Mouse (Mus musculus) limb, embryonic 14.5 days (tissue): ENCODE measurements around the gene Il5ra. TPM values are rescaled to one million over a fixed set of nuclear protein-coding genes. Genes with fewer than 3 reads are reported as not detected.

Source experiments
- ATAC-seq: fragments of 200-750 bp; cut with Nextera tagmentation; 2 replicates; pipeline ENCODE4 v1.8.0; 2017; ENCODE audit warnings: low read depth, moderate number of reproducible peaks, moderate TSS enrichment; ENCODE audit not compliant: low FRiP score
- DNase-seq: peaks from one replicate; pipeline ENCODE4 v3.0.0-alpha.2; 2015; ENCODE audit warnings: low spot score
- H3K27ac ChIP-seq: fragments of 300-500 bp; sonication (generic); replicated peaks from 2 replicates; pipeline ENCODE4 v1.5.1; 2014; ENCODE audit warnings: low read depth, mild to moderate bottlenecking, low read length, moderate library complexity, mixed read lengths
- H3K27me3 ChIP-seq: fragments of 300-500 bp; sonication (generic); 2 replicates; pipeline ENCODE4 v1.6.1; 2014; ENCODE audit warnings: low read length, mixed read lengths; ENCODE audit not compliant: control insufficient read depth, insufficient read depth
- H3K36me3 ChIP-seq: fragments of 300-500 bp; sonication (generic); 2 replicates; pipeline ENCODE4 v1.6.1; 2014; ENCODE audit warnings: mild to moderate bottlenecking, low read length, moderate library complexity, mixed read lengths; ENCODE audit not compliant: control insufficient read depth, insufficient read depth
- H3K4me1 ChIP-seq: fragments of 300-500 bp; sonication (generic); 2 replicates; pipeline ENCODE4 v1.6.1; 2014; ENCODE audit warnings: antibody characterized with exemption, low read length, mixed read lengths; ENCODE audit not compliant: control insufficient read depth, insufficient read depth
- H3K4me2 ChIP-seq: fragments of 300-500 bp; sonication (generic); replicated peaks from 2 replicates; pipeline ENCODE4 v1.6.1; 2014; ENCODE audit warnings: low read depth, mild to moderate bottlenecking, low read length, moderate library complexity; ENCODE audit not compliant: severe bottlenecking
- H3K4me3 ChIP-seq: fragments of 300-500 bp; sonication (generic); replicated peaks from 2 replicates; pipeline ENCODE4 v1.5.1; 2014; ENCODE audit warnings: low read length
- H3K9ac ChIP-seq: fragments of 300-500 bp; sonication (generic); 2 replicates; pipeline ENCODE4 v1.6.1; 2014; ENCODE audit warnings: mild to moderate bottlenecking, low read depth, low read length, moderate library complexity; ENCODE audit not compliant: severe bottlenecking
- H3K9me3 ChIP-seq: fragments of 300-500 bp; sonication (generic); 2 replicates; pipeline ENCODE4 v1.6.1; 2016; ENCODE audit warnings: low read length; ENCODE audit not compliant: control insufficient read depth
- POLR2A ChIP-seq: fragments of 200-500 bp; IDR thresholded peaks from 2 replicates; pipeline ENCODE4 v1.8.0; 2012; ENCODE audit warnings: inconsistent platforms, mild to moderate bottlenecking, moderate library complexity, borderline replicate concordance; ENCODE audit not compliant: insufficient read depth, insufficient read length; ENCODE audit errors: extremely low read depth
- WGBS: fragments of 180-500 bp; shearing (Covaris S2); extraction: QIAGEN DNeasy Blood & Tissue Kit; methylation state at CpG from one replicate; pipeline ENCODE4 v1.1.7; 2014; 5-methylcytosine and 5-hydroxymethylcytosine counted together
- polyA plus RNA-seq, 2 experiments: library from polyadenylated mRNA; depleted of rRNA in 1 of 2; stranded (reverse) in 1 of 2; unstranded in 1 of 2; fragments of >200 nt; fragmentation: Nextera tagmentation in 1 of 2; extraction: Ambion mirVana in 1 of 2; gene quantifications; 2 replicates each; pipeline versions ENCODE4 v1.2.1 to v1.2.3; 2012 to 2014

Il5ra gene
- polyA plus RNA-seq, 2 experiments: 0.09 to 0.41 TPM

GRCm38 (mm10) chr6:106766774-106767173, 17.9 kb upstream of the Il5ra start:
- Histone ChIP-seq H3K4me1 (peaks cover 11% of the 10 kb centered on the region), H3K27ac (no peak overlapping the region), H3K9me3 (no peaks in the 10 kb centered on the region), H3K9ac (no peak overlapping the region), H3K4me3 (no peak overlapping the region), H3K27me3 (peaks cover 3% of the 10 kb centered on the region; the same call in 1 of the 2 replicates), H3K4me2 (no peak overlapping the region), H3K36me3 (0 out of 2 replicates have a peak, but pooled peaks cover 3% of the 10 kb centered on the region)
- no peak for TF ChIP-seq POLR2A
- 70% methylated on average over 4 of the region's 4 CpGs for WGBS
- ATAC-seq: no peak
- DNase-seq: no peak

GRCm38 (mm10) chr6:106765892-106766291, 17.1 kb upstream of the Il5ra start:
- Histone ChIP-seq H3K4me2 (no peak overlapping the region), H3K9ac (no peak overlapping the region), H3K4me1 (peaks cover 11% of the 10 kb centered on the region), H3K4me3 (no peak overlapping the region), H3K9me3 (no peaks in the 10 kb centered on the region), H3K27ac (no peak overlapping the region), H3K27me3 (peaks cover 10% of the 10 kb centered on the region; the same call in 1 of the 2 replicates), H3K36me3 (0 out of 2 replicates have a peak, but pooled peaks cover 2% of the 10 kb centered on the region)
- no peak for DNase-seq
- no peak for ATAC-seq
- no peak for TF ChIP-seq POLR2A
- WGBS: 86% methylated on average over 1 of the region's 1 CpGs

- H3K27me3 ChIP-seq: peaks cover 10% of the 10 kb centered on the region; the same call in 1 of the 2 replicates
- H3K36me3 ChIP-seq: no peaks in the 10 kb centered on the region
- no peak overlapping the region for H3K9ac ChIP-seq
- ATAC-seq: no peak
- TF ChIP-seq POLR2A: no peak
- H3K27ac ChIP-seq: no peak overlapping the region
- H3K4me2 ChIP-seq: no peak overlapping the region
- no peak for DNase-seq
- WGBS: 67% methylated on average over 1 of the region's 1 CpGs
- no peak overlapping the region for H3K4me3 ChIP-seq
- no peaks in the 10 kb centered on the region for H3K4me1 ChIP-seq
- H3K9me3 ChIP-seq: no peaks in the 10 kb centered on the region
These were observed 12.6 kb upstream of the Il5ra start for GRCm38 (mm10) chr6:106761486-106761885.

GRCm38 (mm10) chr6:106760473-106761218, 11.8 kb upstream of the Il5ra start:
- Histone ChIP-seq H3K4me1 (no peaks in the 10 kb centered on the region), H3K4me2 (no peak overlapping the region), H3K9me3 (no peaks in the 10 kb centered on the region), H3K36me3 (no peaks in the 10 kb centered on the region), H3K27ac (no peak overlapping the region), H3K9ac (no peak overlapping the region), H3K4me3 (no peak overlapping the region), H3K27me3 (peaks cover 10% of the 10 kb centered on the region; the same call in 1 of the 2 replicates)
- WGBS: 77% methylated on average over 3 of the region's 3 CpGs
- TF ChIP-seq POLR2A: no peak
- no peak for ATAC-seq
- no peak for DNase-seq

GRCm38 (mm10) chr6:106758299-106758698, 9.5 kb upstream of the Il5ra start:
- H3K27ac ChIP-seq: no peak overlapping the region
- TF ChIP-seq POLR2A: no peak
- ATAC-seq (no peak), DNase-seq (no peak)
- WGBS: 80% methylated on average over 3 of the region's 3 CpGs
- no peak overlapping the region for H3K4me3 ChIP-seq
- peaks cover 10% of the 10 kb centered on the region; the same call in 1 of the 2 replicates for H3K27me3 ChIP-seq
- no peak overlapping the region for H3K9ac ChIP-seq
- H3K4me1 ChIP-seq: no peaks in the 10 kb centered on the region
- H3K36me3 ChIP-seq: no peaks in the 10 kb centered on the region
- H3K9me3 ChIP-seq: no peaks in the 10 kb centered on the region
- H3K4me2 ChIP-seq: no peak overlapping the region
